Mouse (Mus musculus) lung, embryonic 14.5 days (tissue): ENCODE measurements around the gene Klf4. TPM values are rescaled to one million over a fixed set of nuclear protein-coding genes. Genes with fewer than 3 reads are reported as not detected.

ENCODE experiments used
- ATAC-seq: fragments of 200-750 bp; cut with Nextera tagmentation; 2 replicates; pipeline ENCODE4 v1.8.0; 2017; ENCODE audit warnings: mild to moderate bottlenecking, moderate TSS enrichment, moderate library complexity; ENCODE audit not compliant: insufficient read depth
- DNase-seq: peaks from one replicate; pipeline ENCODE4 v3.0.0-alpha.2; 2015
- H3K27ac ChIP-seq: fragments of 300-500 bp; sonication (generic); 2 replicates; pipeline ENCODE4 v1.5.1; 2014; ENCODE audit warnings: low read depth, mild to moderate bottlenecking, moderate library complexity
- H3K27me3 ChIP-seq: fragments of 300-500 bp; sonication (generic); 2 replicates; pipeline ENCODE4 v1.6.1; 2014; ENCODE audit warnings: low read length, control low read depth; ENCODE audit not compliant: insufficient read depth
- H3K36me3 ChIP-seq: fragments of 300-500 bp; sonication (generic); 2 replicates; pipeline ENCODE4 v1.6.1; 2014; ENCODE audit warnings: control low read depth; ENCODE audit not compliant: insufficient read depth
- H3K4me1 ChIP-seq: fragments of 300-500 bp; sonication (generic); 2 replicates; pipeline ENCODE4 v1.6.1; 2014; ENCODE audit warnings: antibody characterized with exemption, control low read depth; ENCODE audit not compliant: insufficient read depth
- H3K4me2 ChIP-seq: fragments of 300-500 bp; sonication (generic); 2 replicates; pipeline ENCODE4 v1.6.1; 2014; ENCODE audit warnings: mild to moderate bottlenecking
- H3K4me3 ChIP-seq: fragments of 300-500 bp; sonication (generic); 2 replicates; pipeline ENCODE4 v1.5.1; 2014; ENCODE audit warnings: low read depth, low read length
- H3K9ac ChIP-seq: fragments of 300-500 bp; sonication (generic); 2 replicates; pipeline ENCODE4 v1.6.1; 2014
- H3K9me3 ChIP-seq: fragments of 300-500 bp; sonication (generic); 2 replicates; pipeline ENCODE4 v1.6.1; 2016; ENCODE audit warnings: low read depth, low read length, control low read depth
- CTCF ChIP-seq: IDR thresholded peaks from 2 replicates; pipeline ENCODE4 v1.5.1; 2016; ENCODE audit warnings: antibody characterized with exemption, low read depth
- WGBS: fragments of 180-500 bp; shearing (Covaris S2); extraction: QIAGEN DNeasy Blood & Tissue Kit; methylation state at CpG from one replicate; pipeline ENCODE4 v1.1.7; 2014; 5-methylcytosine and 5-hydroxymethylcytosine counted together
- polyA plus RNA-seq: library from polyadenylated mRNA; unstranded; fragments of >200 nt; fragmentation: Nextera tagmentation; extraction: Ambion mirVana; gene quantifications from 2 replicates; pipeline ENCODE4 v1.2.1, GENCODE M21; 2014

Gene Klf4
- polyA plus RNA-seq, 1 experiment from 2014 or later: 5.1 TPM

- Histone ChIP-seq H3K4me2 (no peak overlapping the region), H3K9me3 (no peaks in the 10 kb centered on the region), H3K27me3 (no peaks in the 10 kb centered on the region), H3K36me3 (no peaks in the 10 kb centered on the region), H3K4me3 (no peak overlapping the region), H3K27ac (no peak overlapping the region), H3K4me1 (peaks cover 4% of the 10 kb centered on the region; the same call in 1 of the 2 replicates), H3K9ac (no peak overlapping the region)
- peak; percentile 56 for TF ChIP-seq CTCF
- WGBS: 30% methylated on average over 4 of the region's 4 CpGs
- ATAC-seq (peak; percentile 38; the same call in 1 of the 2 replicates), DNase-seq (peak; percentile 69)
Measured at GRCm38 (mm10) chr4:55477933-55478332, 54.3 kb downstream of the Klf4 start.

DNA sequence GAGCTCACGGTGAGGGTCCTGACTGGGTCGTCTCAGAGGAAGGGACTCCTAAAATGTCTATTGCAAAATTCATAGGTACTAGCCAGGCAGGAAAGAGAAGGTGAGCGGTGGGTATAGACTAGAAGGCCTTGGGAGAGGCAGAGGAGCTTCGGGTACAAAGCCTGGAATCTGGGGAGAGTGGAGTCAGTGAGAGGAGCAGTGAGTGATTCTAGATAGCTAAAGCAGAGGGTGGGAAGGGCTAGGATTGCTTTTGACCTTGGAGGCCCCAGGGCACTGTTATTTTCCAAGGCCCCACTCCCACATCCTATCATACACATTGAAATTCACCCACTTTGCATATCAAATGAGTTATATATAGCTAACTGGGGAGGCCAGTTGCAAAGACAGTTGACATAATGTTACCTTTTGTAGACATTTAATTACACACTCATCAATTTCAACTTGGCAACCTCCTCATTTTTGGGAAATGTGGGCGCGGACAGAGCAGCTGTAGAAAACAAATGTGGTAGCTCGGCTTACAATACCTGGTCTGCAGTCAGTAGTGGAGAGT lies 55.0 kb downstream of the Klf4 start:
- DNase-seq: no peak
- 81% methylated on average over 7 of the region's 7 CpGs for WGBS
- no peak for TF ChIP-seq CTCF
- no peak for ATAC-seq
- no peak overlapping the region for H3K4me2 ChIP-seq
- no peak overlapping the region for H3K9ac ChIP-seq
- H3K27me3 ChIP-seq: no peaks in the 10 kb centered on the region
- H3K27ac ChIP-seq: no peak overlapping the region
- H3K4me1 ChIP-seq: peaks cover 4% of the 10 kb centered on the region; the same call in 1 of the 2 replicates
- H3K9me3 ChIP-seq: no peaks in the 10 kb centered on the region
- no peak overlapping the region for H3K4me3 ChIP-seq
- H3K36me3 ChIP-seq: no peaks in the 10 kb centered on the region

Other genes with a start within 250 kb of the Klf4 start
- 70.5 and 70.7 TPM in 2 replicates for gene Rad23b, start 182.4 kb downstream of the Klf4 start, polyA plus RNA-seq